Mouse (Mus musculus): ENCODE results near the gene Slc35g2. TPM values are rescaled to one million over a fixed set of nuclear protein-coding genes. Genes with fewer than 3 reads are reported as not detected.

Gene Slc35g2
- polyA plus RNA-seq, 1 experiment from 2014 or later, result 1.4 TPM

DNA sequence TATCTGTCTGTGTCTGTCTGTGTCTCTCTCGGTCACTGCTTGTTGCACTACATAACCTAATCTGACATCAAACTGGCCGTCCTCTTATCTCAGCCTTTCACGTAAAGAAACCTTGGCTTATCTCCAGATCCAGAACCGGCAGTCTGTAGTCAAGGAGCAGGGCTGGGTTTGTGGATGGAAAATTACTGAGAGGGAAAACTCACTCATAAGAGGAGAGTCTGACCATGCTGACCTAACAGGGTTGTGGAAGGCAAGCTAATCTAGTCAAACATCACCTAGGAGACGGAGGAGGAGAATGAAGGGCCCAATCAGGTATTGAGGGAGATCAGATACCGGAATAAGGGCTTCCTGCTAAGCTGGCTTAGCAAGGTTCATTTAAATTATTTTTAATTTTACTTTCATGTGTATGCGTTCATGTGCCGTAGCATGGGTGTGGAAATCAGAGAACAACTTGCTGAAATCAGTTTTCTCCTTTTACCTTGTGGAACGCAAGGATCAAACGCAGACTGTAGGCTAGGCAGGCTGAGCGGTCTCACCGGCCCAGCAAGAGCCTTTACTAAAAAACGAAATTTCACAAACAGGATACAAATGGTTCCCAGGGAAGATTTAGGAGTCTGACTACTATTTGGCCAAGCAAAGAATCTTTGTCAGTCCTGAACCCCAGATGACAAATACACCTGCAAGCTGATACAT, 12.1 kb upstream of the Slc35g2 start:
- no peak for DNase-seq
- no peaks in the 10 kb centered on the region for H3K9me3 ChIP-seq (ENCODE audit: low read length)
- no peak overlapping the region for H3K4me3 ChIP-seq (ENCODE audit: low read depth, low read length)
- H3K4me1 ChIP-seq (ENCODE audit: insufficient read depth), result no peaks in the 10 kb centered on the region; the same call in 1 of the 2 replicates
- H3K36me3 ChIP-seq (replicated peaks; ENCODE audit: insufficient read depth, low read length), result no peaks in the 10 kb centered on the region
- ATAC-seq, result peak; percentile 64; the same call in 1 of the 2 replicates
- no peak overlapping the region for H3K27ac ChIP-seq (ENCODE audit: low read depth)
- 0 out of 2 replicates have a peak overlapping the region, but pooled peaks have one; percentile 9 for H3K9ac ChIP-seq (replicated peaks)
- WGBS (ENCODE audit: insufficient replicate concordance), result 43% methylated on average over 13 of the region's 13 CpGs
- H3K27me3 ChIP-seq (ENCODE audit: insufficient read depth, low read length), result no peaks in the 10 kb centered on the region
- peak overlapping the region; percentile 4; the same call in 1 of the 2 replicates for H3K4me2 ChIP-seq (ENCODE audit: low read depth, low read length)
- no peak for TF ChIP-seq CTCF (IDR thresholded peaks at IDR 0.05; ENCODE audit: low read depth)

DNA sequence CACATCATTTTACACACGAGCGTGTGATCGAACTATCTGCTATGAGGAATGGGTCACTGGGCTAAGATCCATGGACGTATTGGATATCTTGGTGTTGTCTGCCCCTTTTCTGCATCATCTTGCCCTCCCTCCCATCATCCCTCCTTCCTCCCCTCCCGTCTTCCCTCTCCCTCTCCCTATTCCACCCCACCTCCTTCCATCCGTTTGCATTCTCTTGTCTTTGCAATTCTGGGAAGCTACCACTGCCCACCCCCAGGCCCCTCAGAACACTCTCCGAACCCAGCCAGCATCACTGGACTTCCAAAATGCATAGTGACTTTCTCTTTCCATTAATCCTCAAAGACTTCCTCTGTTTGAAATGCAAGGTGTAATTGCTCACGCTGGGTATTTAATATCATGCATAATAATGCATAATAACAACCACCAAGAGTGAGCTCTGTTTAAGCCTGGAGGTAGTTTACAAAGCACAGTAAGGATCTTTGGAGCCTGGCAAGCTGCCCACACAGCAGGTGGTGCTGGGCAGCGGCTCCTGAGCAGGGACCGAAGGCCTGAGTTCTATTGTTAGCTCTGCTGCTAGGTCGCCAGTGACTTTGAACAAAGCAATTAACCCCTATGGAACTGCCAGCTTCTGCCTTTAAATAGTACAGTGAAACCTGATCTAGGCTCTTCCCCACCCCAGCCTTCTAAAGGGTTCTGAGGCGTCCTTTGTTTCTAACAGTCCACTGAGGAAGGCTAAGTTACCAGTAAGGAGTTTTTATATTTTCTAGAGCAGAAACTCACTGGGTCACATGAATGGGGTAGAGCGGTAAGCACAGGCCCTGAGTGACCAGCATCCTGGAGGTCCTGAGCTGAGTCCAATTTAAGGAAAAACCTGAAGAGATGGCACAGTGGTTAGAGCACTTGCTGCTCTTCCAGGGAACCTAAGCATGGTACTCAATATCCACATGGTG, 10.9 kb upstream of the Slc35g2 start:
- no peak overlapping the region for H3K4me3 ChIP-seq (ENCODE audit: low read depth, low read length)
- no peaks in the 10 kb centered on the region for H3K9me3 ChIP-seq (ENCODE audit: low read length)
- no peaks in the 10 kb centered on the region; the same call in 1 of the 2 replicates for H3K4me1 ChIP-seq (ENCODE audit: insufficient read depth)
- H3K9ac ChIP-seq (replicated peaks), result no peak overlapping the region
- ATAC-seq (no peak), DNase-seq (peak; percentile 54)
- TF ChIP-seq CTCF (IDR thresholded peaks at IDR 0.05; ENCODE audit: low read depth) (no peak), EP300 (IDR thresholded peaks at IDR 0.05; ENCODE audit: low read depth) (no peak)
- no peaks in the 10 kb centered on the region for H3K36me3 ChIP-seq (replicated peaks; ENCODE audit: insufficient read depth, low read length)
- no peak overlapping the region for H3K27ac ChIP-seq (ENCODE audit: low read depth)
- H3K27me3 ChIP-seq (ENCODE audit: insufficient read depth, low read length), result no peaks in the 10 kb centered on the region
- WGBS (ENCODE audit: insufficient replicate concordance), result 62% methylated on average over 13 of the region's 13 CpGs
- no peak overlapping the region for H3K4me2 ChIP-seq (ENCODE audit: low read depth, low read length)

DNA sequence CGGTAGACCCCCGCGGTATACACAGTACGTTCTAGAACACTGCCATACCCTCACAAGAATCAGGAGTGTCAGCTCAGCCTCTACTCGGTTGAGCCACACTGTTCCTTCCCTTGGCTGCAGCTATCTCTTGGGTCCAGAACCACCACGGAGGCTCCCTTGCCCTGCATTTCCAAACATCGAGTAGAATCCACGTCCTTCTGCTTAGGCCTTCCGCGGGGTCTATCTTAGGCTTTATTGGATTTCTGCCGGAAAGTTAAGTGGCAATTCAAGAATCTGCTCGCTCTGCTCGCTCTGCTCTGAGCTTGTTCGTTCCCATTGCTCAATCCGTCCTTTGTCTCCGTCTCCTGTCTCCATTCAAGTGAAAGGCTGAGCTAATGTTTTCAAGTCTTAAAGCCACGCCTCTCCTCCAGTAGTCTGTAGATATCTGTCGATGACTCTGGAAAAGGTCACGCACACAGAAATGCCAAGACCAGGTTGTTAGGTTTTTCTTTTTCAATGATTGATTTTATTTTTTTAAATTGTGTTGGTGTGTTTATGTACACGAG, 9.4 kb upstream of the Slc35g2 start:
- Histone ChIP-seq H3K4me2 (ENCODE audit: low read depth, low read length) (no peak overlapping the region), H3K27me3 (ENCODE audit: insufficient read depth, low read length) (no peaks in the 10 kb centered on the region), H3K4me1 (ENCODE audit: insufficient read depth) (no peaks in the 10 kb centered on the region; the same call in 1 of the 2 replicates), H3K36me3 (replicated peaks; ENCODE audit: insufficient read depth, low read length) (no peaks in the 10 kb centered on the region), H3K9me3 (ENCODE audit: low read length) (no peaks in the 10 kb centered on the region), H3K9ac (replicated peaks) (no peak overlapping the region), H3K4me3 (ENCODE audit: low read depth, low read length) (no peak overlapping the region), H3K27ac (ENCODE audit: low read depth) (no peak overlapping the region)
- TF ChIP-seq CTCF (IDR thresholded peaks at IDR 0.05; ENCODE audit: low read depth) (no peak), EP300 (IDR thresholded peaks at IDR 0.05; ENCODE audit: low read depth) (no peak)
- no peak for ATAC-seq
- 66% methylated on average over 20 of the region's 20 CpGs for WGBS (ENCODE audit: insufficient replicate concordance)
- no peak for DNase-seq

DNA sequence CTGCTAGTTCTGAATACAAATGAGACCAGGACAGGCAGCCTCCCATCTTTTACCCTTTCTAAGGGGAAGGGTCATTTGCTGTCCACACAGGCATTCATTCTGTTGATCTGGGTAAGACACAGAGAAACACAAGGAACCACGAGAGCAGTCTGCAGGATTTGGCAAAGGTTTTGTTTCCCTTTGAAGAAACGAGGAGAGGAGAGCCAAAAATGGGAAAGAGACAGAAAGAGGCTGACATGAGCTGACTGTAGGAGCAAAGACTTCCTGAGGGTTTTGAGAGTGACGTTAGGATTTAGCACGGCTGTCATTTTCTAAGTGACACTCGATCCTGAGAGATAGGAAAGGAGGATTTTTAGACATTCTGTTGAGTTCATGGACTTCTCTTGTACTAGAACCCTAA, 3.1 kb upstream of the Slc35g2 start:
- ATAC-seq (no peak), DNase-seq (no peak)
- Histone ChIP-seq H3K27me3 (ENCODE audit: insufficient read depth, low read length) (peaks cover 17% of the 10 kb centered on the region), H3K4me3 (ENCODE audit: low read depth, low read length) (no peak overlapping the region), H3K4me1 (ENCODE audit: insufficient read depth) (0 out of 2 replicates have a peak, but pooled peaks cover 5% of the 10 kb centered on the region), H3K9ac (replicated peaks) (no peak overlapping the region), H3K9me3 (ENCODE audit: low read length) (no peaks in the 10 kb centered on the region), H3K36me3 (replicated peaks; ENCODE audit: insufficient read depth, low read length) (no peaks in the 10 kb centered on the region), H3K27ac (ENCODE audit: low read depth) (no peak overlapping the region), H3K4me2 (ENCODE audit: low read depth, low read length) (no peak overlapping the region)
- TF ChIP-seq CTCF (IDR thresholded peaks at IDR 0.05; ENCODE audit: low read depth) (no peak), EP300 (IDR thresholded peaks at IDR 0.05; ENCODE audit: low read depth) (no peak)
- 51% methylated on average over 5 of the region's 5 CpGs for WGBS (ENCODE audit: insufficient replicate concordance)

DNA sequence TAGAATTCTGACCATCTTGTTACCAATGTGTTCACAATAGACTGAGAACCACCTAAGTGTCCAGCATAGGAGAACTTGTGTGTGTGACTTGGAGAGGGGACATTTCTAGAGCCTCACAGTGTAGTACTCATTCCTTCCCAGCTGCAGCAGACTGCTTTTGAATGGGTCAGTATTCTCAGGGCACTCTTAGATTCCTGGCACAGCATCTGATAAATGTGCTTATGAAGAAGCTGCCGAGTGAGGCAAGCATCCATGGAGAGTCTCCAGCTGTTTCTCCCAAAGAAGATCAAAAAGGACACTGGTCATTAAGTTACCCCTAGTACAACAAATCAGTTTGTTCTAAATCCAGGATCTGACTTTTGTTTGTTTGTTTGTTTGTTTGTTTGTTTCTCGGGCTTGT, 2.4 kb upstream of the Slc35g2 start:
- Histone ChIP-seq H3K4me3 (ENCODE audit: low read depth, low read length) (no peak overlapping the region), H3K27me3 (ENCODE audit: insufficient read depth, low read length) (peaks cover 17% of the 10 kb centered on the region), H3K4me2 (ENCODE audit: low read depth, low read length) (no peak overlapping the region), H3K36me3 (replicated peaks; ENCODE audit: insufficient read depth, low read length) (no peaks in the 10 kb centered on the region), H3K9ac (replicated peaks) (no peak overlapping the region), H3K27ac (ENCODE audit: low read depth) (no peak overlapping the region), H3K4me1 (ENCODE audit: insufficient read depth) (0 out of 2 replicates have a peak, but pooled peaks cover 5% of the 10 kb centered on the region), H3K9me3 (ENCODE audit: low read length) (no peaks in the 10 kb centered on the region)
- DNase-seq, result no peak
- WGBS (ENCODE audit: insufficient replicate concordance), result 65% methylated on average over 2 of the region's 2 CpGs
- no peak for ATAC-seq
- TF ChIP-seq CTCF (IDR thresholded peaks at IDR 0.05; ENCODE audit: low read depth) (no peak), EP300 (IDR thresholded peaks at IDR 0.05; ENCODE audit: low read depth) (no peak)

DNA sequence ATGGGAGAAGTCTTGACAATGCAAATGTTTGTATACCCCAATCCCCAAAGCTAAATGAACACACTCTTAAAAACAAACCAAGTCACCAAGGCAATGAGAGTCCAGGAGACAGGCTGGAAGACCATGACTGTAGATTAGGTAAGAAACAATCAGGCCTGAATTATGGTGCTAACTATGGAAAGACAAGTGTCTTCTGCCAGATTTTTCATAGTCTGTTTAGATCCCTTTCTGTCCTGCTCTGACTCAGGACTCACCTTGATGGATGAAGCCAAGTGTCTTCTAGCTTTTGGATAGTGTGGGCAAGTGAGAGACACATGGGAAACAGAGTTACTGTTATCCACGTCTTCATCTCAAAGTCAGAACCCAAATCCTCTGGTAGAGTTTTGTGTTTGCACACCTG, 621 bp upstream of the Slc35g2 start:
- H3K36me3 ChIP-seq (replicated peaks; ENCODE audit: insufficient read depth, low read length), result no peaks in the 10 kb centered on the region
- no peaks in the 10 kb centered on the region for H3K9me3 ChIP-seq (ENCODE audit: low read length)
- ATAC-seq, result no peak
- no peak for DNase-seq
- H3K4me1 ChIP-seq (ENCODE audit: insufficient read depth), result 0 out of 2 replicates have a peak, but pooled peaks cover 5% of the 10 kb centered on the region
- 65% methylated on average over 1 of the region's 1 CpGs for WGBS (ENCODE audit: insufficient replicate concordance)
- H3K27me3 ChIP-seq (ENCODE audit: insufficient read depth, low read length), result peaks cover 17% of the 10 kb centered on the region
- TF ChIP-seq EP300 (IDR thresholded peaks at IDR 0.05; ENCODE audit: low read depth) (no peak), CTCF (IDR thresholded peaks at IDR 0.05; ENCODE audit: low read depth) (no peak)
- H3K9ac ChIP-seq (replicated peaks), result no peak overlapping the region
- no peak overlapping the region for H3K27ac ChIP-seq (ENCODE audit: low read depth)
- H3K4me2 ChIP-seq (ENCODE audit: low read depth, low read length), result no peak overlapping the region
- H3K4me3 ChIP-seq (ENCODE audit: low read depth, low read length), result no peak overlapping the region

Measured in liver, postnatal 0 days (tissue).